Comparison of ENCODE assay signal across 8 mouse cellular contexts in genomic region chr7:87584281-87584701, GRCm38 (mm10). TPM values are rescaled to one million over a fixed set of nuclear protein-coding genes. Genes with fewer than 3 reads are reported as not detected.
DNase-seq lines count a peak whose midpoint lies in the region; ATAC-seq lines count a peak whose summit lies in the region.

No protein-coding gene starts in this region.

- H3K9ac ChIP-seq in heart, embryonic 15.5 days: no peak overlapping the region
- H3K9ac ChIP-seq in hindbrain, embryonic 11.5 days (ENCODE audit: low read depth, low read length): no peak overlapping the region
- no peak overlapping the region for H3K9ac ChIP-seq in liver, embryonic 11.5 days (ENCODE audit: low read depth, low read length)

- H3K27me3 ChIP-seq in heart, embryonic 15.5 days: peaks cover 13% of the 10 kb centered on the region
- H3K27me3 ChIP-seq in hindbrain, embryonic 11.5 days (ENCODE audit: control insufficient read depth, insufficient read depth, low read length): peaks cover 2% of the 10 kb centered on the region; the same call in 1 of the 2 replicates
- peaks cover 39% of the 10 kb centered on the region for H3K27me3 ChIP-seq in limb, embryonic 10.5 days (ENCODE audit: low read depth, poor library complexity, severe bottlenecking)
- H3K27me3 ChIP-seq in liver, embryonic 11.5 days (replicated peaks; ENCODE audit: control insufficient read depth, insufficient read depth, low read length): peaks cover 8% of the 10 kb centered on the region

- H3K9me3 ChIP-seq in heart, embryonic 15.5 days (replicated peaks): no peaks in the 10 kb centered on the region
- H3K9me3 ChIP-seq in hindbrain, embryonic 11.5 days (ENCODE audit: control insufficient read depth, low read length): no peaks in the 10 kb centered on the region
- no peaks in the 10 kb centered on the region for H3K9me3 ChIP-seq in limb, embryonic 10.5 days (replicated peaks)
- H3K9me3 ChIP-seq in liver, embryonic 11.5 days (ENCODE audit: control insufficient read depth, low read length): no peaks in the 10 kb centered on the region

- peak overlapping the region; percentile 33; the same call in 1 of the 2 replicates for H3K4me2 ChIP-seq in heart, embryonic 15.5 days
- H3K4me2 ChIP-seq in hindbrain, embryonic 11.5 days (replicated peaks; ENCODE audit: low read depth, low read length): peak overlapping the region; percentile 73
- H3K4me2 ChIP-seq in liver, embryonic 11.5 days: no peak overlapping the region

- H3K27ac ChIP-seq in heart, embryonic 15.5 days: no peak overlapping the region
- H3K27ac ChIP-seq in hindbrain, embryonic 11.5 days (ENCODE audit: low read depth, low read length): no peak overlapping the region
- no peak overlapping the region for H3K27ac ChIP-seq in limb, embryonic 10.5 days
- no peak overlapping the region for H3K27ac ChIP-seq in liver, embryonic 11.5 days (ENCODE audit: low read depth, low read length)

- no peak for DNase-seq in heart, postnatal 14 days
- peak; percentile 28 to 66 for DNase-seq in cerebellum, postnatal 4 days (ENCODE audit: low spot score in 2 of 2)
- DNase-seq in hindbrain, embryonic 11.5 days (ENCODE audit: low spot score): peak; percentile 71
- DNase-seq in limb, embryonic 10.5 days (ENCODE audit: low spot score): peak; percentile 49
- DNase-seq in right cerebral cortex, postnatal 25 days: peak; percentile 81
- no peak for DNase-seq in liver, embryonic 11.5 days (ENCODE audit: low spot score)

- peaks cover 4% of the 10 kb centered on the region; the same call in 1 of the 2 replicates for H3K4me1 ChIP-seq in heart, embryonic 15.5 days (replicated peaks)
- H3K4me1 ChIP-seq in hindbrain, embryonic 11.5 days (replicated peaks; ENCODE audit: control insufficient read depth, insufficient read depth, low read length): no peaks in the 10 kb centered on the region
- H3K4me1 ChIP-seq in limb, embryonic 10.5 days: peaks cover 5% of the 10 kb centered on the region
- no peaks in the 10 kb centered on the region for H3K4me1 ChIP-seq in liver, embryonic 11.5 days (replicated peaks; ENCODE audit: control insufficient read depth, insufficient read depth, low read length)

- no peak for ATAC-seq in heart, embryonic 15.5 days (replicated peaks; ENCODE audit: insufficient number of reproducible peaks, insufficient read depth, low FRiP score, low read depth)
- peak; percentile 95 for ATAC-seq in hindbrain, embryonic 11.5 days (ENCODE audit: low FRiP score)
- no peak for ATAC-seq in erythroblast, adult 5-6 weeks (replicated peaks; ENCODE audit: low FRiP score, poor library complexity, severe bottlenecking)
- ATAC-seq in liver, embryonic 11.5 days (replicated peaks; ENCODE audit: low FRiP score): no peak

- H3K4me3 ChIP-seq in heart, embryonic 15.5 days: no peak overlapping the region
- peak overlapping the region; percentile 32 for H3K4me3 ChIP-seq in hindbrain, embryonic 11.5 days (ENCODE audit: low read depth, low read length)
- H3K4me3 ChIP-seq in limb, embryonic 10.5 days: peak overlapping the region; percentile 37
- H3K4me3 ChIP-seq in liver, embryonic 11.5 days (ENCODE audit: low read depth, low read length): no peak overlapping the region

- intact Hi-C loops in heart, postnatal 14 days (cut with DNase I): no loop called here

- H3K36me3 ChIP-seq in heart, embryonic 15.5 days: no peaks in the 10 kb centered on the region
- H3K36me3 ChIP-seq in hindbrain, embryonic 11.5 days (ENCODE audit: control insufficient read depth, insufficient read depth, low read length): no peaks in the 10 kb centered on the region
- H3K36me3 ChIP-seq in limb, embryonic 10.5 days: no peaks in the 10 kb centered on the region
- no peaks in the 10 kb centered on the region for H3K36me3 ChIP-seq in liver, embryonic 11.5 days (ENCODE audit: control insufficient read depth, insufficient read depth, low read length)

- 2% methylated on average over 28 of the region's 28 CpGs for WGBS in heart, embryonic 15.5 days
- WGBS in hindbrain, embryonic 11.5 days: 2% methylated on average over 28 of the region's 28 CpGs
- 3% methylated on average over 28 of the region's 28 CpGs for WGBS in limb, embryonic 10.5 days
- WGBS in liver, embryonic 11.5 days: 4% methylated on average over 28 of the region's 28 CpGs

RNA-seq across cellular contexts. Expression of gene Grm5, which starts 0.3 kb away (rescaled TPM):
- 0.03 TPM in 1 of 2 replicates, not detected in the other for polyA plus RNA-seq in heart, embryonic 15.5 days (2015; fragmentation: Nextera tagmentation; extraction: Ambion mirVana)
- total RNA-seq in heart, postnatal 14 days (2021): not detected
- 0.42 and 0.75 TPM in 2 replicates for polyA plus RNA-seq in hindbrain, embryonic 11.5 days (2014; fragmentation: Nextera tagmentation; extraction: Ambion mirVana)
- not detected in 2 replicates for polyA plus RNA-seq in limb, embryonic 10.5 days (2016; fragmentation: Nextera tagmentation; extraction: Ambion mirVana)
- not detected in 2 replicates for total RNA-seq in erythroblast, adult 5-6 weeks (2015; ENCODE audit: low replicate concordance)
- total RNA-seq in erythroblast, adult 5-6 weeks (2017; ENCODE audit: low replicate concordance): not detected in 2 replicates
- 0.05 and 0.08 TPM in 2 replicates for polyA plus RNA-seq in liver, embryonic 11.5 days (2014; fragmentation: Nextera tagmentation; extraction: Ambion mirVana)

Comparison
In these comparisons a context has a peak if more than half of its experiments do, and no peak if none do; other contexts are left out.
1. H3K4me3 ChIP-seq: peak in hindbrain, embryonic 11.5 days (single experiment) and limb, embryonic 10.5 days (single experiment); none in heart, embryonic 15.5 days (single experiment) and liver, embryonic 11.5 days (single experiment).
2. DNase-seq: peak in cerebellum, postnatal 4 days (2 of 2), hindbrain, embryonic 11.5 days (single experiment), limb, embryonic 10.5 days (single experiment) and right cerebral cortex, postnatal 25 days (single experiment); none in heart, postnatal 14 days (0 of 2) and liver, embryonic 11.5 days (single experiment).